Comparison of ENCODE assay signal across 17 mouse cellular contexts in the genomic region with DNA sequence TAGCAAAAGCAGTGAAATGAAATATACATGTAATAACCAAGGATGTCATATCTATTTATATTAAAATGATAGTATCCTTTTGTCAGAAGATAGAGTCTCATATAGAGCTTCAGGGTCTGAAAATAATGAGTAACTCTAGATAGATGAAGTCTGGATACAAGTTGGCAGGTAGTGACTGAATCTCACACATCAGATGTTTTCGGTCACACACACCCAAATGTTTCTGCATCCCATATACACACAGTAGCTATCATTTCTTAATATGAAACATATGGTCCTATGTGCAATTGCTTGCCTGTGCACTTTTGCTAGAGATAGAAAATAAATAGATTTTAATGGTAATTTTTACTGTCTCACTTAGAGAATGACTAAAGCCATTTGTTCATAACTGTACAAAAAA.
"Had no signal": no experiment of that assay in that cellular context is flagged by ENCODE, and none has a peak within 500 bp of the region (broad histone marks: within the 10 kb centered on the region; RNA-seq: fewer than 3 reads in every experiment).

No protein-coding gene starts in this region.

- H3K9me3 ChIP-seq: lung, embryonic 15.5 days; midbrain, embryonic 10.5 days; midbrain, embryonic 12.5 days; neural tube, embryonic 13.5 days; neural tube, embryonic 15.5 days; stomach, embryonic 15.5 days had no signal

- H3K36me3 ChIP-seq: lung, embryonic 15.5 days; midbrain, embryonic 10.5 days; midbrain, embryonic 12.5 days; neural tube, embryonic 13.5 days; neural tube, embryonic 15.5 days; stomach, embryonic 15.5 days had no signal

- H3K4me1 ChIP-seq: lung, embryonic 15.5 days; midbrain, embryonic 10.5 days; midbrain, embryonic 12.5 days; neural tube, embryonic 13.5 days; neural tube, embryonic 15.5 days; stomach, embryonic 15.5 days had no signal

- H3K9ac ChIP-seq: lung, embryonic 15.5 days; midbrain, embryonic 12.5 days; neural tube, embryonic 13.5 days; neural tube, embryonic 15.5 days; stomach, embryonic 15.5 days had no signal

- H3K27ac ChIP-seq: lung, embryonic 15.5 days; midbrain, embryonic 10.5 days; midbrain, embryonic 12.5 days; neural tube, embryonic 13.5 days; neural tube, embryonic 15.5 days; stomach, embryonic 15.5 days; stomach, postnatal 0 days had no signal

- H3K27me3 ChIP-seq: lung, embryonic 15.5 days; midbrain, embryonic 12.5 days; neural tube, embryonic 13.5 days; neural tube, embryonic 15.5 days; stomach, embryonic 15.5 days had no signal

- ATAC-seq: midbrain, embryonic 16.5 days had no signal

- H3K4me2 ChIP-seq: lung, embryonic 15.5 days; midbrain, embryonic 12.5 days; neural tube, embryonic 13.5 days; neural tube, embryonic 15.5 days; stomach, embryonic 15.5 days had no signal

- DNase-seq: lung, adult 18-20 months; lung, postnatal 14 days; lung, postnatal 4 days; midbrain, embryonic 14.5 days; right cerebral cortex, postnatal 14 days; thymus, adult 2 months; thymus, postnatal 25 days; thymus, postnatal 4 days had no signal

- H3K4me3 ChIP-seq: lung, embryonic 15.5 days; midbrain, embryonic 10.5 days; midbrain, embryonic 12.5 days; myocyte; neural tube, embryonic 13.5 days; neural tube, embryonic 15.5 days; stomach, embryonic 15.5 days had no signal
